Mouse (Mus musculus): ENCODE data around the gene Acd. TPM values are rescaled to one million over a fixed set of nuclear protein-coding genes. Genes with fewer than 3 reads are reported as not detected.

The Acd gene
- polyA plus RNA-seq, 2 experiments, result 52.8 to 62.0 TPM

- no peak overlapping the region for H3K27ac ChIP-seq (replicated peaks; ENCODE audit: low read depth, low read length)
- peaks cover 32% of the 10 kb centered on the region for H3K36me3 ChIP-seq (ENCODE audit: control insufficient read depth, insufficient read depth, low read length)
- H3K4me3 ChIP-seq (replicated peaks; ENCODE audit: low read length), result no peak overlapping the region
- peak; percentile 17 for DNase-seq (ENCODE audit: low spot score)
- 89% methylated on average over 18 of the region's 18 CpGs for WGBS
- no peaks in the 10 kb centered on the region for H3K27me3 ChIP-seq (ENCODE audit: control insufficient read depth, insufficient read depth, low read length)
- no peaks in the 10 kb centered on the region for H3K9me3 ChIP-seq (ENCODE audit: control insufficient read depth, low read length)
- H3K9ac ChIP-seq (ENCODE audit: low read depth, low read length, severe bottlenecking), result no peak overlapping the region
- no peak for TF ChIP-seq POLR2A (IDR thresholded peaks at IDR 0.05; ENCODE audit: borderline replicate concordance, extremely low read depth, insufficient read depth, insufficient read length)
- no peak overlapping the region for H3K4me2 ChIP-seq (replicated peaks; ENCODE audit: low read depth, low read length, severe bottlenecking)
- no peaks in the 10 kb centered on the region for H3K4me1 ChIP-seq (ENCODE audit: control insufficient read depth, insufficient read depth, low read length)
- no peak for ATAC-seq (ENCODE audit: low FRiP score, low read depth)
These were observed 26.7 kb upstream of the Acd start for GRCm38 (mm10) chr8:105727397-105728124.

DNA sequence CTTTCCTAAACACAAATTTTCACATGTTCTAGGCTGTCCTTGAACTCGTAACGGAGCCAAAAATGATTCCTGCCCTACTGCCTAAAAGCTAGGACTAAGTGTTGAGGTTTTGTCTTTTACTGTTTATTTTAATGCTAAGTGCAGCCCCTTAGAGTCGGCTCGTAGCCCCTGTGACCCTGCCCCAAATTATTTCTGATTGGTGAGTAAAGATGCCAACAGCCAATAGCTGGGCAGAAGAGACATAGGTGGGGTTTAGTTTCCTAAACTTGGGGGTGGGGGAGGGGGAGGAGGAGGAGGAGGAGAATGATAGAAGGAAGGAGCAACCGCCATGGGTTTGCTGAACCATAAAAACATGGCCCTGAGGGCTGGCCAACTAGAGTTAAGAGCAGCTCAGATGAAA, 24.8 kb upstream of the Acd start:
- Histone ChIP-seq H3K9me3 (ENCODE audit: control insufficient read depth, low read length) (no peaks in the 10 kb centered on the region), H3K36me3 (ENCODE audit: control insufficient read depth, insufficient read depth, low read length) (peaks cover 37% of the 10 kb centered on the region), H3K27me3 (ENCODE audit: control insufficient read depth, insufficient read depth, low read length) (no peaks in the 10 kb centered on the region), H3K27ac (replicated peaks; ENCODE audit: low read depth, low read length) (no peak overlapping the region), H3K4me1 (ENCODE audit: control insufficient read depth, insufficient read depth, low read length) (no peaks in the 10 kb centered on the region), H3K4me3 (replicated peaks; ENCODE audit: low read length) (no peak overlapping the region), H3K4me2 (replicated peaks; ENCODE audit: low read depth, low read length, severe bottlenecking) (no peak overlapping the region), H3K9ac (ENCODE audit: low read depth, low read length, severe bottlenecking) (no peak overlapping the region)
- no peak for TF ChIP-seq POLR2A (IDR thresholded peaks at IDR 0.05; ENCODE audit: borderline replicate concordance, extremely low read depth, insufficient read depth, insufficient read length)
- DNase-seq (ENCODE audit: low spot score) (no peak), ATAC-seq (ENCODE audit: low FRiP score, low read depth) (no peak)
- 73% methylated on average over 5 of the region's 5 CpGs for WGBS

GRCm38 (mm10) chr8:105722861-105723260, 22.0 kb upstream of the Acd start:
- no peak for ATAC-seq (ENCODE audit: low FRiP score, low read depth)
- Histone ChIP-seq H3K4me2 (replicated peaks; ENCODE audit: low read depth, low read length, severe bottlenecking) (no peak overlapping the region), H3K36me3 (ENCODE audit: control insufficient read depth, insufficient read depth, low read length) (peaks cover 39% of the 10 kb centered on the region), H3K27ac (replicated peaks; ENCODE audit: low read depth, low read length) (no peak overlapping the region), H3K27me3 (ENCODE audit: control insufficient read depth, insufficient read depth, low read length) (no peaks in the 10 kb centered on the region), H3K9me3 (ENCODE audit: control insufficient read depth, low read length) (no peaks in the 10 kb centered on the region), H3K9ac (ENCODE audit: low read depth, low read length, severe bottlenecking) (no peak overlapping the region), H3K4me3 (replicated peaks; ENCODE audit: low read length) (no peak overlapping the region), H3K4me1 (ENCODE audit: control insufficient read depth, insufficient read depth, low read length) (no peaks in the 10 kb centered on the region)
- 97% methylated on average over 9 of the region's 9 CpGs for WGBS
- DNase-seq (ENCODE audit: low spot score), result no peak
- no peak for TF ChIP-seq POLR2A (IDR thresholded peaks at IDR 0.05; ENCODE audit: borderline replicate concordance, extremely low read depth, insufficient read depth, insufficient read length)

DNA sequence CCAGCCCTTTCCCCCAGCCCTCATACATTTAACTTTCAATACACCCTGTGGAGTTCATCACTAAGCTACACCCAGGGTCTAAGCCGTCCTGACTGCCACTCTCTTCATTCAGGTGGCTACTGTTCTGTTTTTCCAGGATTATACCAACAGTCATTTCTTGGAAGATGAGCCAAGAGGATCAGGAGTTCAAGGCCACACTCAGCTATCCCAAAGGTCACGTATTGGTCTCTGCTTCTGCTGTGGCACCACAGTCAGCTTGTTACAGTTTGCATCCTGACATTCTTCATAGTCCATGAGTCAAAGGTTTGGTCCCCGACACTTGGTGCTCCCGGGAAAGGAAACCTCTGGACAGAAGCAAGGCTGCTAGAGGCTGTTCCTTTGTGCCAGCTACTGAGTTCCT, 18.7 kb upstream of the Acd start:
- no peak for ATAC-seq (ENCODE audit: low FRiP score, low read depth)
- Histone ChIP-seq H3K4me3 (replicated peaks; ENCODE audit: low read length) (no peak overlapping the region), H3K27me3 (ENCODE audit: control insufficient read depth, insufficient read depth, low read length) (no peaks in the 10 kb centered on the region), H3K4me1 (ENCODE audit: control insufficient read depth, insufficient read depth, low read length) (no peaks in the 10 kb centered on the region), H3K36me3 (ENCODE audit: control insufficient read depth, insufficient read depth, low read length) (peaks cover 34% of the 10 kb centered on the region), H3K9me3 (ENCODE audit: control insufficient read depth, low read length) (no peaks in the 10 kb centered on the region), H3K9ac (ENCODE audit: low read depth, low read length, severe bottlenecking) (no peak overlapping the region), H3K4me2 (replicated peaks; ENCODE audit: low read depth, low read length, severe bottlenecking) (no peak overlapping the region), H3K27ac (replicated peaks; ENCODE audit: low read depth, low read length) (no peak overlapping the region)
- DNase-seq (ENCODE audit: low spot score), result no peak
- no peak for TF ChIP-seq POLR2A (IDR thresholded peaks at IDR 0.05; ENCODE audit: borderline replicate concordance, extremely low read depth, insufficient read depth, insufficient read length)
- WGBS, result 90% methylated on average over 4 of the region's 4 CpGs

DNA sequence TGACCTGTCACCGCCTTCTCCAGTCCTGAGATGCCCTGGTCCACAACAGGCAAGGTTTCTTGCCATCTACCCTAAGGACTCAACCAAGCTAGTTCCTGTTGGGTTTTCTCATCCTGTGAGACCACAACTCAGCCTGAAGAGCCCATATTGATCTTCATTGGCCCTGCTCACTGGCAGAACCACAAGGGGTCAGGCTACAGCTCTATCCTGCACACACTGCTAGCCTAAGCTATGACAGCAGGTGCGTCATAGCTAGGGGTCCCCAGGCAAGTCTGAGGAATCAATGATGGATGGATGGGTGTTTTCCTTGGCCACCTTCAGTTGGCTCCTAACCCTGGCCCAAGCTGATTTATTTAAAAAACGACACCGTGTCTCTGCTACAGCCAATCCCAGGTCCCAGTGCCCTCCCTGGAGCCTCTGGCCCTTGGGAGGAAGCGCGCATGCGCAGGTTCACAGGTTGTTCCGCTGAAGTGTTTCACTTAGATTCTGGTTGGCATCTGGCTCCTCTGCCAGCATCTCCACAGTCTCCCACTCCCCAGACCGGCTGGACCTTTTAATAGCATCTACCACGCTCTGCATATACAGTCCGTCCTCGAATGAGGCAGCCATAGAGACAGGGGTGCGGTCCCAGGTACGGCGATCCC, 15.5 kb upstream of the Acd start:
- Histone ChIP-seq H3K4me1 (ENCODE audit: control insufficient read depth, insufficient read depth, low read length) (no peaks in the 10 kb centered on the region), H3K27me3 (ENCODE audit: control insufficient read depth, insufficient read depth, low read length) (no peaks in the 10 kb centered on the region), H3K4me2 (replicated peaks; ENCODE audit: low read depth, low read length, severe bottlenecking) (no peak overlapping the region), H3K36me3 (ENCODE audit: control insufficient read depth, insufficient read depth, low read length) (peaks cover 22% of the 10 kb centered on the region), H3K9ac (ENCODE audit: low read depth, low read length, severe bottlenecking) (no peak overlapping the region), H3K4me3 (replicated peaks; ENCODE audit: low read length) (no peak overlapping the region), H3K27ac (replicated peaks; ENCODE audit: low read depth, low read length) (no peak overlapping the region), H3K9me3 (ENCODE audit: control insufficient read depth, low read length) (no peaks in the 10 kb centered on the region)
- no peak for TF ChIP-seq POLR2A (IDR thresholded peaks at IDR 0.05; ENCODE audit: borderline replicate concordance, extremely low read depth, insufficient read depth, insufficient read length)
- no peak for ATAC-seq (ENCODE audit: low FRiP score, low read depth)
- WGBS, result 93% methylated on average over 15 of the region's 15 CpGs
- no peak for DNase-seq (ENCODE audit: low spot score)
